Mouse (Mus musculus) left cerebral cortex, adult 2 months (tissue): ENCODE measurements around the gene Myh7b. TPM values are rescaled to one million over a fixed set of nuclear protein-coding genes. Genes with fewer than 3 reads are reported as not detected.
A peak's percentile ranks its signal among the peaks of the same experiment; 100 is the strongest.
"Not testable (repeated sequence)": the region's sequence is repeated elsewhere in the genome, so short reads cannot be mapped to it uniquely, and the experiment has no call there.

ENCODE experiments used
- DNase-seq, 2 experiments: peaks; one replicate each; pipeline ENCODE4 v3.0.0; 2021 to 2022; ENCODE audit warnings: low spot score in 2 of 2, mixed read lengths in 1 of 2; ENCODE audit errors: extremely low spot score in 1 of 2
- H3K27ac ChIP-seq: fragments of 200-600 bp; 2 replicates; pipeline ENCODE4 v1.8.1; 2022
- H3K4me3 ChIP-seq: fragments of 200-600 bp; 2 replicates; pipeline ENCODE4 v1.8.1; 2022
- CTCF ChIP-seq: fragments of 200-600 bp; IDR thresholded peaks from 2 replicates; pipeline ENCODE4 v1.8.1; 2022; ENCODE audit warnings: antibody characterized with exemption, mild to moderate bottlenecking, moderate library complexity
- intact Hi-C: fragments of 180-260 bp; cut with DNase I; formaldehyde crosslinking; loops from one replicate; pipeline ENCODE4 v1.15.1; 2025
- total RNA-seq, 2 experiments: library from RNA; stranded (reverse); gene quantifications; 2 replicates each; pipeline ENCODE4 v1.2.3; 2021

Gene Myh7b
- total RNA-seq, 2 experiments from 2014 or later = 7.1 to 10.9 TPM

GRCm38 (mm10) chr2:155583927-155584530 lies 27.0 kb upstream of the Myh7b start:
- peak; percentile 52 to 57 for DNase-seq
- Histone ChIP-seq H3K4me3 (no peak overlapping the region), H3K27ac (no peak overlapping the region)
- intact Hi-C loops = loop anchor here (1.0 kb wide), 1 partner anchor 68 kb away; no protein-coding TSS in a partner anchor
- TF ChIP-seq CTCF = peak; percentile 89

- H3K4me3 ChIP-seq = no peak overlapping the region
- intact Hi-C loops = no loop called here
- no peak overlapping the region for H3K27ac ChIP-seq
- DNase-seq = no peak
- TF ChIP-seq CTCF = no peak
Observed at GRCm38 (mm10) chr2:155585082-155585481, 25.9 kb upstream of the Myh7b start.

GRCm38 (mm10) chr2:155585486-155585885 lies 25.5 kb upstream of the Myh7b start:
- no peak overlapping the region for H3K27ac ChIP-seq
- intact Hi-C loops = no loop called here

GRCm38 (mm10) chr2:155588136-155588535 lies 22.9 kb upstream of the Myh7b start:
- H3K4me3 ChIP-seq = no peak overlapping the region
- intact Hi-C loops = no loop called here
- H3K27ac ChIP-seq = no peak overlapping the region
- no peak for DNase-seq
- no peak for TF ChIP-seq CTCF

More at GRCm38 (mm10) chr2:155585486-155585885, 25.5 kb upstream of the Myh7b start:
- no peak for TF ChIP-seq CTCF
- DNase-seq = no peak
- H3K4me3 ChIP-seq = no peak overlapping the region

- intact Hi-C loops = no loop called here
- TF ChIP-seq CTCF = no peak
- Histone ChIP-seq H3K27ac (no peak overlapping the region), H3K4me3 (no peak overlapping the region)
- no peak for DNase-seq
Observed at GRCm38 (mm10) chr2:155589521-155589920, 21.5 kb upstream of the Myh7b start.

- H3K27ac ChIP-seq = no peak overlapping the region
- TF ChIP-seq CTCF = no peak
- no peak overlapping the region for H3K4me3 ChIP-seq
- intact Hi-C loops = no loop called here
- no peak for DNase-seq
Observed at GRCm38 (mm10) chr2:155590876-155591275, 20.1 kb upstream of the Myh7b start.

GRCm38 (mm10) chr2:155591676-155592075 lies 19.3 kb upstream of the Myh7b start:
- intact Hi-C loops = loop anchor here (2.0 kb wide), 1 partner anchor 99 kb away; no protein-coding TSS in a partner anchor
- no peak for DNase-seq
- TF ChIP-seq CTCF = no peak
- peak overlapping the region; percentile 90 for H3K27ac ChIP-seq
- peak overlapping the region; percentile 58 for H3K4me3 ChIP-seq

- intact Hi-C loops = loop anchor here (2.0 kb wide), 1 partner anchor 99 kb away; no protein-coding TSS in a partner anchor
- Histone ChIP-seq H3K27ac (peak within 1 kb of the TSS; percentile 90), H3K4me3 (peak within 1 kb of the TSS; percentile 58)
- TF ChIP-seq CTCF = no peak
- peak; percentile 98 to 99 for DNase-seq
Observed at GRCm38 (mm10) chr2:155592137-155592853, 18.7 kb upstream of the Myh7b start, which contains the start of gene Gss. Gene Gss (minus strand): TSS chr2:155592810.

GRCm38 (mm10) chr2:155592854-155593283 lies 18.1 kb upstream of the Myh7b start:
- H3K4me3 ChIP-seq = peak overlapping the region; percentile 58
- intact Hi-C loops = loop anchor here (2.0 kb wide), 1 partner anchor 98 kb away; no protein-coding TSS in a partner anchor
- TF ChIP-seq CTCF = no peak; the same call in 1 of the 2 replicates
- peak overlapping the region; percentile 90 for H3K27ac ChIP-seq
- no peak for DNase-seq

GRCm38 (mm10) chr2:155595516-155595915 lies 15.5 kb upstream of the Myh7b start:
- DNase-seq = no peak
- TF ChIP-seq CTCF = no peak
- Histone ChIP-seq H3K27ac (no peak overlapping the region), H3K4me3 (no peak overlapping the region)
- intact Hi-C loops = no loop called here

- no peak; the same call in 1 of the 2 replicates for TF ChIP-seq CTCF
- no peak for DNase-seq
- Histone ChIP-seq H3K27ac (no peak overlapping the region), H3K4me3 (no peak overlapping the region)
- intact Hi-C loops = no loop called here
Observed at GRCm38 (mm10) chr2:155603707-155604106, 7.3 kb upstream of the Myh7b start.

GRCm38 (mm10) chr2:155604560-155605235 lies 6.3 kb upstream of the Myh7b start:
- no peak for TF ChIP-seq CTCF
- DNase-seq = no peak
- no peak overlapping the region for H3K27ac ChIP-seq
- intact Hi-C loops = no loop called here
- no peak overlapping the region for H3K4me3 ChIP-seq

- intact Hi-C loops, DNase-seq, H3K4me3 ChIP-seq, H3K27ac ChIP-seq: not testable (repeated sequence)
Observed at GRCm38 (mm10) chr2:155605236-155605589, 5.8 kb upstream of the Myh7b start.
